Mouse (Mus musculus) lung, postnatal 25 days (tissue): ENCODE results near the gene Prr23a1.

Source experiments
- DNase-seq: peaks from one replicate; pipeline ENCODE4 v3.0.0; 2022; ENCODE audit warnings: low spot score

Gene Prr23a1

GRCm38 (mm10) chr9:98842117-98842516, at the start of gene Prr23a1:
TSS of gene Prr23a1 (plus strand) at chr9:98842503.
- no peak for DNase-seq

- no peak for DNase-seq
These were observed 43.3 kb upstream of the Prr23a1 start for GRCm38 (mm10) chr9:98799021-98799420.

GRCm38 (mm10) chr9:98803971-98804370, 38.3 kb upstream of the Prr23a1 start:
- no peak for DNase-seq

- peak; percentile 47 for DNase-seq
These were observed 36.8 kb upstream of the Prr23a1 start for GRCm38 (mm10) chr9:98805511-98805910.

GRCm38 (mm10) chr9:98805934-98806333, 36.4 kb upstream of the Prr23a1 start:
- no peak for DNase-seq

- no peak for DNase-seq
These were observed 34.7 kb upstream of the Prr23a1 start for GRCm38 (mm10) chr9:98807631-98808030.

GRCm38 (mm10) chr9:98809526-98809925, 32.8 kb upstream of the Prr23a1 start:
- DNase-seq, result peak; percentile 28

GRCm38 (mm10) chr9:98816066-98816465, 26.2 kb upstream of the Prr23a1 start:
- DNase-seq, result no peak

- DNase-seq, result no peak
These were observed 24.7 kb upstream of the Prr23a1 start for GRCm38 (mm10) chr9:98817592-98817991.

GRCm38 (mm10) chr9:98818971-98819370, 23.3 kb upstream of the Prr23a1 start:
- DNase-seq, result no peak

GRCm38 (mm10) chr9:98819481-98819880, 22.8 kb upstream of the Prr23a1 start:
- DNase-seq, result peak; percentile 22

- no peak for DNase-seq
These were observed 21.8 kb upstream of the Prr23a1 start for GRCm38 (mm10) chr9:98820461-98820860.

- DNase-seq, result no peak
These were observed 21.2 kb upstream of the Prr23a1 start for GRCm38 (mm10) chr9:98821067-98821466.

GRCm38 (mm10) chr9:98823805-98824204, 18.5 kb upstream of the Prr23a1 start:
- DNase-seq, result no peak

GRCm38 (mm10) chr9:98829508-98829907, 12.8 kb upstream of the Prr23a1 start:
- no peak for DNase-seq

- peak; percentile 9 for DNase-seq
These were observed 4.7 kb upstream of the Prr23a1 start for GRCm38 (mm10) chr9:98837537-98838074.

GRCm38 (mm10) chr9:98856210-98856609, 13.9 kb downstream of the Prr23a1 start, which contains the start of gene Prr23a2:
TSS of gene Prr23a2 (plus strand) at chr9:98856494.
- DNase-seq, result no peak

- no peak for DNase-seq
These were observed 21.2 kb downstream of the Prr23a1 start for GRCm38 (mm10) chr9:98863463-98863862.

- DNase-seq, result no peak
These were observed 22.3 kb downstream of the Prr23a1 start, which contains the start of gene Prr23a3 for GRCm38 (mm10) chr9:98864571-98864970. TSS of gene Prr23a3 (plus strand) at chr9:98864767.
